Mouse (Mus musculus) limb, embryonic 14.5 days (tissue): ENCODE measurements at regions not wholly inside any gene's neighbourhood (a gene's known extent, or its start where the extent isn't known, plus 50 kb on each side); places are given as distances from the start of the nearest gene placed in this dataset.

Source experiments
- ATAC-seq: fragments of 200-750 bp; cut with Nextera tagmentation; 2 replicates; pipeline ENCODE4 v1.8.0; 2017; ENCODE audit warnings: low read depth, moderate number of reproducible peaks, moderate TSS enrichment; ENCODE audit not compliant: low FRiP score
- DNase-seq: peaks from one replicate; pipeline ENCODE4 v3.0.0-alpha.2; 2015; ENCODE audit warnings: low spot score
- H3K27ac ChIP-seq: fragments of 300-500 bp; sonication (generic); replicated peaks from 2 replicates; pipeline ENCODE4 v1.5.1; 2014; ENCODE audit warnings: low read depth, mild to moderate bottlenecking, low read length, moderate library complexity, mixed read lengths
- H3K27me3 ChIP-seq: fragments of 300-500 bp; sonication (generic); 2 replicates; pipeline ENCODE4 v1.6.1; 2014; ENCODE audit warnings: low read length, mixed read lengths; ENCODE audit not compliant: control insufficient read depth, insufficient read depth
- H3K36me3 ChIP-seq: fragments of 300-500 bp; sonication (generic); 2 replicates; pipeline ENCODE4 v1.6.1; 2014; ENCODE audit warnings: mild to moderate bottlenecking, low read length, moderate library complexity, mixed read lengths; ENCODE audit not compliant: control insufficient read depth, insufficient read depth
- H3K4me1 ChIP-seq: fragments of 300-500 bp; sonication (generic); 2 replicates; pipeline ENCODE4 v1.6.1; 2014; ENCODE audit warnings: antibody characterized with exemption, low read length, mixed read lengths; ENCODE audit not compliant: control insufficient read depth, insufficient read depth
- H3K4me2 ChIP-seq: fragments of 300-500 bp; sonication (generic); replicated peaks from 2 replicates; pipeline ENCODE4 v1.6.1; 2014; ENCODE audit warnings: low read depth, mild to moderate bottlenecking, low read length, moderate library complexity; ENCODE audit not compliant: severe bottlenecking
- H3K4me3 ChIP-seq: fragments of 300-500 bp; sonication (generic); replicated peaks from 2 replicates; pipeline ENCODE4 v1.5.1; 2014; ENCODE audit warnings: low read length
- H3K9ac ChIP-seq: fragments of 300-500 bp; sonication (generic); 2 replicates; pipeline ENCODE4 v1.6.1; 2014; ENCODE audit warnings: mild to moderate bottlenecking, low read depth, low read length, moderate library complexity; ENCODE audit not compliant: severe bottlenecking
- H3K9me3 ChIP-seq: fragments of 300-500 bp; sonication (generic); 2 replicates; pipeline ENCODE4 v1.6.1; 2016; ENCODE audit warnings: low read length; ENCODE audit not compliant: control insufficient read depth
- POLR2A ChIP-seq: fragments of 200-500 bp; IDR thresholded peaks from 2 replicates; pipeline ENCODE4 v1.8.0; 2012; ENCODE audit warnings: inconsistent platforms, mild to moderate bottlenecking, moderate library complexity, borderline replicate concordance; ENCODE audit not compliant: insufficient read depth, insufficient read length; ENCODE audit errors: extremely low read depth
- WGBS: fragments of 180-500 bp; shearing (Covaris S2); extraction: QIAGEN DNeasy Blood & Tissue Kit; methylation state at CpG from one replicate; pipeline ENCODE4 v1.1.7; 2014; 5-methylcytosine and 5-hydroxymethylcytosine counted together

- Histone ChIP-seq H3K27ac (no peak overlapping the region), H3K4me2 (no peak overlapping the region), H3K4me3 (no peak overlapping the region), H3K36me3 (no peaks in the 10 kb centered on the region), H3K27me3 (no peaks in the 10 kb centered on the region), H3K9me3 (no peaks in the 10 kb centered on the region), H3K9ac (no peak overlapping the region), H3K4me1 (peaks cover 9% of the 10 kb centered on the region; the same call in 1 of the 2 replicates)
- 54% methylated on average over 2 of the region's 2 CpGs for WGBS
- DNase-seq: no peak
- ATAC-seq: peak; percentile 48; the same call in 1 of the 2 replicates
- no peak for TF ChIP-seq POLR2A
Observed at GRCm38 (mm10) chr10:118975772-118976171, 105.8 kb upstream of the Dyrk2 start.

- H3K4me3 ChIP-seq: no peak overlapping the region
- H3K36me3 ChIP-seq: no peaks in the 10 kb centered on the region
- H3K27ac ChIP-seq: no peak overlapping the region
- ATAC-seq (no peak), DNase-seq (no peak)
- no peaks in the 10 kb centered on the region for H3K27me3 ChIP-seq
- TF ChIP-seq POLR2A: no peak
- no peak overlapping the region for H3K4me2 ChIP-seq
- H3K9ac ChIP-seq: no peak overlapping the region
- 0 out of 2 replicates have a peak, but pooled peaks cover 3% of the 10 kb centered on the region for H3K4me1 ChIP-seq
- H3K9me3 ChIP-seq: no peaks in the 10 kb centered on the region
- 75% methylated on average over 4 of the region's 4 CpGs for WGBS
Observed at GRCm38 (mm10) chr10:118973324-118973723, 103.3 kb upstream of the Dyrk2 start.

GRCm38 (mm10) chr10:118972626-118973025 lies 102.6 kb upstream of the Dyrk2 start:
- Histone ChIP-seq H3K36me3 (no peaks in the 10 kb centered on the region), H3K27ac (no peak overlapping the region), H3K9ac (no peak overlapping the region), H3K9me3 (no peaks in the 10 kb centered on the region), H3K4me3 (no peak overlapping the region), H3K4me2 (no peak overlapping the region), H3K27me3 (no peaks in the 10 kb centered on the region), H3K4me1 (0 out of 2 replicates have a peak, but pooled peaks cover 3% of the 10 kb centered on the region)
- no peak for DNase-seq
- TF ChIP-seq POLR2A: no peak
- 49% methylated on average over 4 of the region's 4 CpGs for WGBS
- ATAC-seq: no peak

GRCm38 (mm10) chr10:118970457-118971175 lies 100.6 kb upstream of the Dyrk2 start:
- WGBS: 85% methylated on average over 14 of the region's 14 CpGs
- H3K36me3 ChIP-seq: no peaks in the 10 kb centered on the region

GRCm38 (mm10) chr10:118961713-118962181 lies 91.7 kb upstream of the Dyrk2 start:
- WGBS: 61% methylated on average over 7 of the region's 7 CpGs
- Histone ChIP-seq H3K9me3 (no peaks in the 10 kb centered on the region), H3K4me3 (no peak overlapping the region), H3K9ac (no peak overlapping the region), H3K27ac (no peak overlapping the region), H3K4me2 (no peak overlapping the region), H3K36me3 (no peaks in the 10 kb centered on the region), H3K4me1 (no peaks in the 10 kb centered on the region), H3K27me3 (no peaks in the 10 kb centered on the region)
- no peak for ATAC-seq
- TF ChIP-seq POLR2A: no peak
- no peak for DNase-seq

More at GRCm38 (mm10) chr10:118970457-118971175, 100.6 kb upstream of the Dyrk2 start:
- Histone ChIP-seq H3K9me3 (no peaks in the 10 kb centered on the region), H3K27ac (no peak overlapping the region), H3K9ac (no peak overlapping the region), H3K4me3 (no peak overlapping the region), H3K4me1 (no peaks in the 10 kb centered on the region), H3K27me3 (no peaks in the 10 kb centered on the region), H3K4me2 (no peak overlapping the region)
- no peak for ATAC-seq
- no peak for DNase-seq
- no peak for TF ChIP-seq POLR2A

GRCm38 (mm10) chr10:118960076-118960475 lies 90.1 kb upstream of the Dyrk2 start:
- no peak for TF ChIP-seq POLR2A
- H3K36me3 ChIP-seq: no peaks in the 10 kb centered on the region

More at GRCm38 (mm10) chr10:118960076-118960475, 90.1 kb upstream of the Dyrk2 start:
- no peaks in the 10 kb centered on the region for H3K4me1 ChIP-seq
- H3K9ac ChIP-seq: no peak overlapping the region
- H3K27ac ChIP-seq: no peak overlapping the region
- ATAC-seq: no peak
- no peak for DNase-seq
- H3K9me3 ChIP-seq: no peaks in the 10 kb centered on the region
- no peaks in the 10 kb centered on the region for H3K27me3 ChIP-seq
- H3K4me3 ChIP-seq: no peak overlapping the region
- no peak overlapping the region for H3K4me2 ChIP-seq
- 72% methylated on average over 6 of the region's 6 CpGs for WGBS
